Mouse (Mus musculus): ENCODE results near the gene Supt5.

GRCm38 (mm10) chr7:28334534-28334933, 4.0 kb downstream of the Supt5 start:
- TF ChIP-seq GATA1 (IDR thresholded peaks at IDR 0.05; ENCODE audit: borderline replicate concordance, low read length) (no peak), FLI1 (IDR thresholded peaks at IDR 0.05; ENCODE audit: low read length) (no peak)

Measured in megakaryocyte, embryonic 14.5 days (primary cell).